Mouse (Mus musculus) left cerebral cortex, postnatal 36 days (tissue): ENCODE measurements at regions not wholly inside any gene's neighbourhood (a gene's known extent, or its start where the extent isn't known, plus 50 kb on each side); places are given as distances from the start of the nearest gene placed in this dataset.

Experiments used
- DNase-seq, 2 experiments: peaks; one replicate each; pipeline ENCODE4 v3.0.0; 2021 to 2022; ENCODE audit warnings: low spot score in 2 of 2, mixed read lengths in 1 of 2
- intact Hi-C: fragments of 180-260 bp; cut with DNase I; formaldehyde crosslinking; loops from one replicate; pipeline ENCODE4 v1.15.1; 2025

GRCm38 (mm10) chr3:130945861-130946449, 164.3 kb upstream of the Lef1 start:
- DNase-seq: peak; percentile 36
- intact Hi-C loops: loop anchor here (10.0 kb wide), 1 partner anchor 169 kb away; the partner anchor contains the start of gene Lef1

- intact Hi-C loops: loop anchor here (10.0 kb wide), 1 partner anchor 169 kb away; the partner anchor contains the start of gene Lef1
- no peak for DNase-seq
Observed at GRCm38 (mm10) chr3:130945396-130945795, 164.9 kb upstream of the Lef1 start.

GRCm38 (mm10) chr3:130944241-130944640, 166.0 kb upstream of the Lef1 start:
- no peak for DNase-seq
- intact Hi-C loops: loop anchor here (10.0 kb wide), 1 partner anchor 171 kb away; the partner anchor contains the start of gene Lef1

- DNase-seq: no peak
- intact Hi-C loops: loop anchor here (10.0 kb wide), 1 partner anchor 172 kb away; the partner anchor contains the start of gene Lef1
Observed at GRCm38 (mm10) chr3:130942947-130943630, 167.2 kb upstream of the Lef1 start.

GRCm38 (mm10) chr3:130940302-130940867, 169.9 kb upstream of the Lef1 start:
- intact Hi-C loops: loop anchor here (10.0 kb wide), 1 partner anchor 174 kb away; the partner anchor contains the start of gene Lef1
- DNase-seq: no peak

GRCm38 (mm10) chr3:130936980-130937379, 173.3 kb upstream of the Lef1 start:
- DNase-seq: no peak
- intact Hi-C loops: no loop called here

- DNase-seq: no peak
- intact Hi-C loops: no loop called here
Observed at GRCm38 (mm10) chr3:130936336-130936735, 173.9 kb upstream of the Lef1 start.

GRCm38 (mm10) chr3:130935926-130936315, 174.3 kb upstream of the Lef1 start:
- no peak for DNase-seq
- intact Hi-C loops: no loop called here

- DNase-seq: no peak
- intact Hi-C loops: no loop called here
Observed at GRCm38 (mm10) chr3:130935302-130935925, 174.9 kb upstream of the Lef1 start.

GRCm38 (mm10) chr3:130932723-130933122, 177.5 kb upstream of the Lef1 start:
- intact Hi-C loops: no loop called here
- DNase-seq: no peak

- intact Hi-C loops: no loop called here
Observed at GRCm38 (mm10) chr3:130932226-130932625, 178.0 kb upstream of the Lef1 start.

GRCm38 (mm10) chr3:130925000-130925399, 185.3 kb upstream of the Lef1 start:
- intact Hi-C loops: no loop called here
- no peak for DNase-seq

More at GRCm38 (mm10) chr3:130932226-130932625, 178.0 kb upstream of the Lef1 start:
- no peak for DNase-seq

- DNase-seq: no peak
- intact Hi-C loops: no loop called here
Observed at GRCm38 (mm10) chr3:130923615-130923958, 186.7 kb upstream of the Lef1 start.

- intact Hi-C loops: no loop called here
- no peak for DNase-seq
Observed at GRCm38 (mm10) chr3:130922812-130923614, 187.3 kb upstream of the Lef1 start.

- no peak for DNase-seq
- intact Hi-C loops: no loop called here
Observed at GRCm38 (mm10) chr3:130921621-130922245, 188.5 kb upstream of the Lef1 start.

- intact Hi-C loops: no loop called here
- DNase-seq: no peak
Observed at GRCm38 (mm10) chr3:130913812-130914211, 183.6 kb upstream of the Rpl34 start.

- intact Hi-C loops: no loop called here
Observed at GRCm38 (mm10) chr3:130905101-130905500, 174.9 kb upstream of the Rpl34 start.

GRCm38 (mm10) chr3:130903329-130903728, 173.1 kb upstream of the Rpl34 start:
- DNase-seq: no peak

More at GRCm38 (mm10) chr3:130905101-130905500, 174.9 kb upstream of the Rpl34 start:
- no peak for DNase-seq

GRCm38 (mm10) chr3:130902376-130902775, 172.2 kb upstream of the Rpl34 start:
- intact Hi-C loops: no loop called here
- no peak for DNase-seq

More at GRCm38 (mm10) chr3:130903329-130903728, 173.1 kb upstream of the Rpl34 start:
- intact Hi-C loops: no loop called here
